Mouse (Mus musculus) right cerebral cortex, adult 2 months (tissue): ENCODE results near the gene Ptgdr.
"Not testable (repeated sequence)": the region's sequence is repeated elsewhere in the genome, so short reads cannot be mapped to it uniquely, and the experiment has no call there.

Experiments
- DNase-seq, 2 experiments: peaks; one replicate each; pipeline ENCODE4 v3.0.0; 2021 to 2022; ENCODE audit warnings: low spot score in 2 of 2

Ptgdr gene

GRCm38 (mm10) chr14:44858868-44859613, at the start of gene Ptgdr:
Gene Ptgdr, minus strand, starts transcription at chr14:44859375.
- DNase-seq, result no peak

DNA sequence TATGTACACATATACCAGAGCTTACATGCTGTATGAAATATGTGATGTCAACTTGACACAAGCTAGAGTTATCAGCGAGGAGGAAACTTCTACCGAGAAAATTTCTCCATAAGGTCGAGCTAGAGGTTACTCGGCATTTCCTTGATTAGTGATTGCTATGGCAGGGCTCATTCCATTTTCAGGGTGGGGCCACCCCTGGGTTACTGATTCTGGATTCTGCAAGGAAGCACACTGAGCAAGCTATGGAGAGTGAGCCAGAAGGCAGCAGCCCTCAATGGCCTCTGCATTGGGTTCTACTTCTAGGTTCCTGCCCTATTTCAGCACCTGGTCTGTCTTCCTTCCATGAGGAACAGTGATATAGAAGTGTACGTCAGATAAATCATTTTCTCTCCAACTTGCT, 48.6 kb upstream of the Ptgdr start:
- DNase-seq, result no peak

DNA sequence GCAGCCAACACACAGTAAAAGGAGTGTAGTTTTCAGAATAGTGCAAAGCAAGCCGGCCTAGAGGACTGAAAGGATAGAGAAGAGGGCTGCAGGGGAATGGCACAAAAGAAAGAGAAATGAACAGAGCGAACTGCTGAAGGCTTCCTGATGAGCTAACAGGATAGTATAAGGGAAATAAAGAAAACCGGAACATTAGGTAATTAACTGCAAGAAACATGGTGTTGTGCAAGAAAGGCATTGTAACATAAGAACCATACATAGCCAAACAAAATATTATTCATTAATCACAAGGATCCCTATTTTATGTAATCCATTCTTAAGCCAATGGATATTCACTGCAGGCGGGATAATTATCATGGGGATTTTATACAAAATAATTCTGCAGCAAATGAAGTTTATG, 45.0 kb upstream of the Ptgdr start:
- no peak for DNase-seq

DNA sequence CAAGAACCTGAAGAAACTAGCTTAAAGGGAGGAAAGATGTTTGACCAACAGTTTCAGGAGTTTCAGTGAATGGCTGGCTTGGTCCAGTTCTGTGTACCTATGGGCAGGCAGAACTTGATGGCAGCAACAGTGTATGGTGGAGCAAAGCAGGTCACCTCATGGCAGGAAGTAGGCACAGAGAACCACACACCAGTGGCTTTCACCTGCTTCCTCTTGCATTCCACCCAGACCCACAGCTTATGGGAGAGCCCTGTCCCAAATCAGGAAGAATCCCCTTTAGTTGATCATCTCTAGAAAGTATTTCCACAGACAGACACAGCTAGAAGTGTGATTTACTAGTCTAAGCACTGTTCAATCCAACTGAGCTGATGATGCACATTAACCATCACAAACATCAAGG, 42.6 kb upstream of the Ptgdr start:
- not testable (repeated sequence) for DNase-seq

DNA sequence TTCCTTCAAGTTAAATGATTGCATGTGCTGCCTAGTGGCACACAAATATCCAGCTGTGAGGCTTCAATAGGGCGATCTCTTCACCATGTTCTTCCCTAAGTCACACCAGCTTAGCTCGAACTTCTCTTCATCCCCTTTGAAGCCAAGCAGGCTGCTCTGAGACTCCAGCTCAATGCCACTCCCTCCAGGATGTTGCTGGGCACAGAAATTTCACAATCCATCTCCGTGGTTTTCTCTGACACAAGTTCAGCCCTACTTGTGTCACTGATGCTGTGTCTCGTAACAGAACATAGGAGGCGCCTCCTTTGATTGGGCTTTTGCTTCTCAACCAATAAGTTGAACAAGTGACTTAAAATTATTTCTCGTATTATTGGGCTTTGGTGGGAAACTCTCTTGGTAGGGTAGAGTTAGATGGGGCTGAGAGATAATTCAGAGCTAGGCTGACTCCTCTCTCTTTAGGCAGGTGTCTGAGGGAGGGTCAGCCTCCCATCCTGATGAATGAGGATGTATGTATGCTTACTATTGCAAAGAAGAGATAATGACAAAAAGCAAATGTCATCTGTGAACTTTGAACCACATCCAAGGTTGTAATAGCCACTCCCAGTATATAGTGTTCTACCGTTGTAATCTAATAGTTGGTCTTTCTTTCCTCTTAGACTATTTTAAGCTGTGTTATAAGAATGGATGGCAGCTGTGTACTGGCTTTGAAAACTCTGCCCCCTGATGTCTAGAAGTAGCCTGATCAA, 32.4 kb upstream of the Ptgdr start:
- no peak for DNase-seq

- DNase-seq, result no peak
These were observed 10.5 kb upstream of the Ptgdr start for GRCm38 (mm10) chr14:44869686-44870085.

DNA sequence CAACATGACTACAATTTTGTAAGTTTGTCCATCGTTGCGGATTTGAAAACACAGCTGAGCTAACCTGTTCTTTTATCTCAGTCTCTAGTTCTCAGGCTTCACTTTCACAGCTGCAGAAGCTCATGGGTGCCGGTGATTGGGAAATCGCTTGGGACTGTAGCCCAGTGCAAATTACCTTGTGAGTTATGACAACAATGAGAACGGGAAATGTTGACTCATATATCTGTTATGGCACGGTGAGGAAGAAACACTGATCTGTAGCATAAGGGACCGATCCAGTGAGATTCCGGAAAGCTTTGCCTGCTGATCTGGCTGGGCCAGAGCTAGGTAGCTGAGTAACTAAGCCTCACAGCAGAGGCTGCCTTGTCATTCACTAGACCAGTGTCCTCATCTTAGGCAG, 6.5 kb upstream of the Ptgdr start:
- DNase-seq, result no peak

GRCm38 (mm10) chr14:44863086-44863485, 3.9 kb upstream of the Ptgdr start:
- no peak for DNase-seq

DNA sequence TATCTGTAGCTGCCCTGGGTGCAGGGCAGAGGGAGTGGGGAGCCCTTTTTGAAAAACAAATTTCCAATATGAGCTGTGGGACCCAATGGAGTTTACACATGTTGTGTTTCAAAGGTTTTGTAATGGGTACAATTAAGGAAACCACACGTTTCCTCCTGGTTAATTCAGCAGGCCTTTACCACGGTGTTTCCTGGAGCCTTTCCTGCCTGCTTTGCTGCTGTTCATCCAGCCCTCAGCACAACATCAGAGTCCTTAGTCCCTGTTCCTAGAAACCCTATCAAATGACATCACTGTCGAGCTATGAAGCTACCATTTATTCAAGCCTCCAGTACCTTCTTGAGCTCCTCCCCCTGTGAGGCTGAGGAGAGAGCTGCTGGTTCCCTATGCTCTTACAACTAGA, 2.0 kb upstream of the Ptgdr start:
- no peak for DNase-seq

DNA sequence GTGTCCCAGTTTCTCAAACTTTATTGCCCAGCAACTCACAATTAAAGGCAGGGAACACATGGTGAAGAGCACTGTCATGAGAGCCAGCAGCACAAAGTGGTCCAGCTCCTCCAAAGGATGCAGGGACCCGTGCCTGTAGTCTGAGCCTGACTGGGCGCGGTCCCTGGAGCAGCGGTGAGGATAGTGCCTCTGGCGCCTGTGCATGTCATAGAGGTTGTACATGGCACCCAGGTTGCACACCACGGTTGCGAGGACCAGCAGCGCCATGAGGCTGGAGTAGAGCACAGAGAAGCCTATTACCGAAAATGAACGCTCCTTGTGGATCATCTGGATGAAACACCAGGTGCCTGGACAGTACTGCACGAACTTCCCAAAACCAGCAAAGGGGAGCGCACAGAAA, 803 bp downstream of the Ptgdr start:
- no peak for DNase-seq

- DNase-seq, result peak in 1 of 2 experiments; percentile 39
These were observed 8.5 kb downstream of the Ptgdr start for GRCm38 (mm10) chr14:44850637-44851036.

GRCm38 (mm10) chr14:44847740-44848139, 11.4 kb downstream of the Ptgdr start:
- DNase-seq, result no peak

DNA sequence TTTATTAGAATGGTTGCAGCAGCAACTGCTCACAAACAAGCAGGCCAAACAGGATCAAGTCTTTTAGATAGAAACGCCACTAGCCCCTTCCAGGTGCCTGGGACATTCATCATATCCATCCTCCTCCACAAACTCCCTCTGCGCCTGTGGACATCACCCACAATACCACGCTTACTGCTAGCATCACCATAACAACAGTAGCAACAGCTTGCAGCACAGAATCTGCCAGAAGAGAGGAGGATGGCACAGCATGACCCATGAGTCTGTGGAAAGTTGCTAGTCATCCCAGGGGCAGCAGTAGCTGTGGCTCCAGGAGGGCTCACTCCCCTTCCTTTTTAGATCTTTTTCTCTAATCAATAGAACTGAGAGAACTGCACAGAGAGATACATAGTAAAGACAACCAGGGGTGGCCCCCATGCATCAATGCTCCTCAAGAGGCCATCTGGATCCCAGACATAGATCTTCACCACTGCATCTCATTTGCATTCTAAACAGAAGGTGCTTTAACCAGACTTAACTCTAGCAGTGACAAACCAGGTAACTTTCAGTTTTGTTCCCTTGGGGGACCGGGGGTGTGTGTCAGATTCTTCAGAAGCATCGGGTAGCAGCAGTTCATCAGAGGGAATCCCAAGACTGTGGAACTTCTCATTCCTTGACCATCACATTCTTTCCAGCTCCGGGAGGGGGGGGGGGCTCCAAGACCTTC, 12.5 kb downstream of the Ptgdr start:
- DNase-seq, result peak; percentile 24 to 48

DNA sequence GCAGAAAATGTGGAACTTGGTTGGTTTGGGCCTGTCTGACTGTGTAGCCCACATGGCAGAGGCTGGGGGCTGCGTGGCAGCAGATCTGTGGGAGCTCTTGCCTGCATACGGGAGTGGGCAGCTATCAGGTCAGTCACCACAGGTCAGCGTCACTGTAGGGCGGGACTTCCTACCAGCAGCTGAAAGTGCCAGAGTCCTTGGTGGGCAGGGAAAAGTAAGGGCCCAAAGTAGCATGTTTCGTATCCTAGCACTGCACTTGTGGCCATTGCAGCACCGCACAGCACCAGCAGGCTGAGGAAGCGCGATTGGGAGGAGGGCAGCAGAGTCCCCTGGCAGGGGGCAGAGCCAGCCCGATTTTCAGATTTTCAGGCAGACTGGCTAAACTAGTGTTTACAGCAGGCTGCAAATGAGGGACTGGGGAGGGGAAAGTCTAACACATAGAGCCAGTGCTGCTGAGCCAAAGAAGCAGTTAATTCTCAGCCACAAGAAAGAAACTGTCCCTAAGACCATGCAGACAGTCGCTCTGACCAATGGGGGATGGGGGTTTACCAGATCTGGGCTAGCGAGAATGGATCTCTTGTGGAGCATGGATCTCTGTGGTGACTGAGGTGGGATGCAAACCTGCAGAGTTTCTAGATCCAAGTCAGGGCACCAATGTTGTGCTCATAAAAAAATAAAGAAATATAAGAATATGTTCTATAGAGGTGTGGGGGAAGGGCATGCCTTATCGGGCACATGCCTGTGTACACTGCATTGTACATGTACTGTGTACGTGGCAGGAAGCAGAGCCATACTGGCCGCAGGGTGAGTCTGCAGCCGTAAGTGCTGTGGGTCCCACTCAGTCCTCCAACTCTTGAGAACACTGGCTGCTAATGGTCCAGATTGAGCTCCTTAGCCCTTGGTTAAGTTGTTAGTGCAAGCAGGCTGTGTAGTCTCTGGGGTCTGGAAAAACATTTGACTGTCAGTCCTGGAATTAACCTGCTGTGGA, 15.1 kb downstream of the Ptgdr start:
- DNase-seq, result no peak

DNA sequence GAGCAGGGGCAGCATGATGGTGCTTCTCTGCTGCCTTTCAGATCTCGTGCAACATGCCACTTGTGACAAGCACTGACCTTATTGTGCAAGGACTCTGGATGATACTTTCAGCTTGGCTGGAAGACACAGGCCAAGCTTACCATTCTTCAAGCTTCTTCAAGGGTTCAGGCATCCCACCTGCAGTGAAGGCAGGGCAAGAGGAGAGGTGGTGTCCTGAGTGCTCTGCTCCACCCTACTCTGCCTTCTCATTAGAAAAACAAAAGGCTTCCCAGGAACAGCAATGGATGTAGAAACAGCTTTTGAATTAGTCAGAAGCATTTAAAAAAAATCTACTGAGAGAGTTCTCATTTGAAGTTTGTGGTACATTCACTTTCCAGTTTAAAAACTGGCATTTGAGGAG, 20.5 kb downstream of the Ptgdr start:
- DNase-seq, result no peak

- DNase-seq, result no peak
These were observed 24.0 kb downstream of the Ptgdr start for GRCm38 (mm10) chr14:44835132-44835531.

- DNase-seq, result not testable (repeated sequence)
These were observed 25.0 kb downstream of the Ptgdr start for GRCm38 (mm10) chr14:44834134-44834533.

DNA sequence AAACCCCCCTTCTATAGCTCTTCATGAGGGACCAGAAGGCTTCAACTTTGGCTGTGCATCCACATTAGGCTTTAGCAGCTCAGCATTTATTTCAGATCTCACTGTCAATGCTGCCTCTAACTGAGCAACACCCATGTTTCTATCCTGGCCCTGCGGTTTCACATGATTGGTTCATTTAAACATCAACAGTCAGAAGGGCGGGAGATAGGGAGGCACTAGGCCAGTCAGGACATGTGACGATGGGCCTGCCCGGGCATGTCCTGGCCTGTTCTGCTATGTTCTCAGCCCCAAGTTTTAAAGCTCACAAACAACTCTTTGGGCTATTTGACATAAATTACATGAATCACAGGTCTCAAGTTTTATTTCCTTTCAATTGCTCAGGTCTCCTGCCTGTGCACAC, 26.1 kb downstream of the Ptgdr start:
- DNase-seq, result not testable (repeated sequence)

DNA sequence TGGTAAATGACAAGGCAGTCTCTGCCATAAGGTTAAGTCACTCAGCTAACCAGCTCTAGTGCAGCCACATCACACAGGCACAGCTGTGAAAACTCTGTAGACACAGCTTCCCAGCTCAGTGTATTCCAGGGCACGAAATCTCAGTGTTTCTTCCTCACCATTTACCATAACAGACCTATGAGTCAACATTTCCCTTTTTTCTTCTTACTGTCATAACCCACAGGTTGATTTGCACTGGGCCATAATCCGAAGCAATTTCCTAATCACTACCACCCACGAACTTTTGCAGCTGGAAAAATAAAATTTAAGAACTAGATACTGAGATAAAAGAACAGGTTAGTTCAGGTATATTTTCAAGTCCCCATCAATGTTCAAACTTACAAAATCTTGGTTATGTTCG, 31.4 kb downstream of the Ptgdr start:
- no peak for DNase-seq

- no peak for DNase-seq
These were observed 37.8 kb downstream of the Ptgdr start for GRCm38 (mm10) chr14:44821177-44822057.
